Mouse (Mus musculus): ENCODE data around the gene St7l.
"Not testable (repeated sequence)": the region's sequence is repeated elsewhere in the genome, so short reads cannot be mapped to it uniquely, and the experiment has no call there.

The St7l gene

DNA sequence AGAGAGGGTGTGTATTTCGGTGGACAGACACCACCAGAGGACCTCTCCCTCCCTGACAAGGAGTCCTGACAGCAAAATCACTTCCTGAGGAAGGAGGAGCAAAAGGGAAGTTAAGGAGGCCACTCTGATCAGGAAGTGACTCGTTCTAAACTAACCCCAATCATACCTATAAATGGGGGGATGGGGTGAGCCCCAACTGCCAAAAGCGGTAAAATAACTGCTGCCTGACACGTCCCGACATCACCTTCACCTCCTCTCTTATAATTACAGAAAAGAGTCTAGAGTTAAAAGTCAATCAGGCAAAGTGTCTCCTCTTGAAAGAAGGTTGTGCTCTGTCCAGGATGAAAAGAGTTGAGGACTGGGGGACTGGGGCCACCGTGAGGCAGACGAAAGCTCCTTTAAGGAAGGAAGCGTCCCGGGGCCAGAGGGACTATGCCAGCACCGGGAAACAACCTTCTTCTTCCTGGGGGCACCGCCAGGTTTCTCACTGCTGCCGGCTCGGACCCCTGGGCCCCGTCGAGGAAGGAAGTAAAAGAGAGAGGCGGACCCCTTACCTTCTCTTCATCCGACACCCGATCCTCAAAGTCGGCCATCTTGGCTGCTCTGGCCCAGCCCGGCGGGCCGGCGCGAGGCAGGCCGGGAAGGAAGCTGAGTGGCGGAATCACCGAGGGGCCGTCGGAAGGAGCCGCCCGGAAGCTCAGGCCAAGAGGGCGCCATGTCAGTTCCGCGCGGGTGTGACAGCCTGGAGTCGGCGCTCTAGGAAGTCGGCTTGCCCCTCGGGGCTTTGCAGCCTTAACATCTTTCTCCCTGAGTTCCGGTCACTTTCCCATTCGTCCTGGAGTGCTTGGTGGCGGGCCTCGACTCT lies at the start of gene St7l, which contains the start of gene Capza1:
Gene St7l, plus strand, starts transcription at position 220 of the 865 bp plus-strand sequence.
Gene Capza1, minus strand, starts transcription at position 720 of the 865 bp plus-strand sequence.
- peak; percentile 80 for DNase-seq (ENCODE audit: low spot score)

DNA sequence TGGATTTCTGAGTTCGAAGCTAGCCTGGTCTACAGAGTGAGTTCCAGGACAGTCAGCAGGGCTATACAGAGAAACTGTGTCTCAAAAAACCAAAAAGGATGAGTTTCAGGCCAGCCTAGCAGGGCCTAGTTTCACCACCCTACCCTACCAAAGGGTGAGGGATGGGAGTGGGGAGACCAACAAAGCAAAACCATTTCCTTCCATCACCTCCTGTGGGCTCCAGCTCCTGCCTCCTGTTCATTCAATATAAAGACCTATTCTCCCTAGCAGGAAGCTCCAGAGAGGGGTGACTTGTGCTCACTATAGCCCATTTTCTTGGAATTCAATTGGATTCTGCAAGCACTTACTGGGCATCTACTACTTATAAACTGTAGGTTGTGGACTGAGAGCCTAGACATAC lies 49.1 kb upstream of the St7l start:
- DNase-seq (ENCODE audit: low spot score) = no peak

DNA sequence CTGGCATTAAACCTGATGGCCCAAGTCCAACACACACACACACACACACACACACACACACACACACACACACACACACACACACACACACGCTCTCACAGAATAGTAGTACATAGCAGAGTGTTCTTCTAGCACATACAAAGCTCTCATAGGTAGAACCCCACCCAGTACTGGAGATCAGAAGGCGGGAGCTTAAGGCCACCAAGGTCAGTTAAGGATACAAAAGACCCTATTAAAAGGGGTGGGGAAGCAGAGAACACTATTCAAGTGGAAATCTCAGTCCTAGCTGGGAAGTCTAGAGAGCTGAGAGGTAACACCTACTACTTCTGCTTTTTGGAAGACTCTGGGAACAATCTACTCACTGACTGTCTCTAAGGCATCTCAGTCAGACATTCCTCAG lies 48.5 kb upstream of the St7l start:
- DNase-seq (ENCODE audit: low spot score) = no peak

DNA sequence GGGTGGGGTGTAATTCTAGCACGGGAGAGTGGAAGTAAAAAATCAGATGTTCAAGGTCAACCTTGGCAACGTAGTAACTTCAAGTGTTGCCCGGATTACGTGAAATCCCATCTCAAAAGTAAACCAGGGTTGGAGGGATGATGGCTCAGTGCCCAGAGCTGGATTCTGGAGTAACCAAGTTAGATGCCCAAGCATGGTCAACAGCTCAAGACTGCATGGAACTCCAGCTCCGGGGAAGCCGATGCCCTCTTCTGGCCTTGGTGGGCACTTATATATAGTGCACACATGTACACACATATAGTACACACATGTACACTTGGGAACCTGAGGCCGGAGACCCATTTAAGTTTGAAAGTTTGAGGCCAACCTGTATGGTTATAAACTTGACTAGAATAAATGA lies 47.7 kb upstream of the St7l start:
- no peak for DNase-seq (ENCODE audit: low spot score)

DNA sequence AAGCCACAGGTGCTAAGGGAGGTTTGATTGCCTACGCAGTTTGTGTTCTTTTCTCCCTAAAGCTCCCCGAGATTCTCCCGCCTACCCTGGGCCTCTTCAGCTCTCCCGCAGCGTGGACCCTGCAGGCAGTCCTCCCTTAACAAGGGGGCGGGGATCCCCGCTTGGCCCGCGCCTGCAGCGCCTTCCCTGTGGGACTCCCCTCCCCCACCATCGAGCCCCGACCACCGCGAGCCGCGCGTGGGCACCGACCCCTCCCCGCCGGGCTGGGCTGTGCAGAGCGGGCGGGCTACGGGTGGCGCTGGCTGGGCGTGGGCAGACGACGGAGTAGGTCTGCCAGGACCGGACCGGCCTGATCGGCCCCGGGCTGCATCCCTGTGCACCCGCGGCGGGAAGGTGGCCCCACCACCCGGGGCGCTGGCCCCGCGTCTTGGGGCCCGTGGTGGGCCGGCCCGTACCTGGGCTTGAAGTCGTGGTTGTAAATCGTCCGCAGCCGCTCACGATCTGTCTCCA lies 46.3 kb upstream of the St7l start:
- DNase-seq (ENCODE audit: low spot score) = peak; percentile 50

DNA sequence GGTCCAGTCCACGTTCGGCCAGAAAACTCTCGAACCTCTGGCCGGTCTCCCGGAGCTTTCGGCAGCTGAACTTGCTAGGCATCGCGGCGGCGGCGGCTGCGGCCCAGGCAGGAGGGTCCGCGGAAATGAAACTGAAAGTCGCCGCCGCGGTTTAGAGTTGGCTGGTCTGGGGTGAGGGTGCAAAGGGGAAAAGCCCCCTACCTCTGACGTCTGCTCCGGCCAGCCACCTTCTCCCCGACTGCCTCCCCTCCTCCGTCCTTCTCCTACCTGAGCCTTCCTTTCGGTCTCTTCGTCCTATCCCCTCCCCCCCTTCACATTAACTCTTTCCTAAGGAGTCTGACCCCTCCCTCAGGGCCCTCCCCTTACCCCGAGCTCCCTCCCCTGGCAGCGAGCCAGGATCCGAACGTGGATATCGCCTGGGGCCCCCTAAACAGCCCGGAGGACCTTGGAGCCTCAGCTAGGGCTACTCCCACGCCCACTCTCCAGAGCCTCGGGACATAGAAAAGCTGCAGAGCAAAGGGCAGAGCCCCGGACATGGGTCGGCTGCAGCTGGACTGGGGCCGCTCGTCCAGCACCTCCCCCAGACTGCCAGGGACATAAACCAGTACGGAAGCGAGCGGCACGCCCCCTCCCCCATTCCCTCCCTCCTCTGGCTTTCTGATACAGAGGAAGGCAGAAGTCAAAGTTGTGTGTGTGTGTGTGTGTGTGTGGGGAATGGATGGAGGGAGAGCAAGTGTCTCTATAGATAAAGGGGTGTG lies 45.6 kb upstream of the St7l start, which contains the start of gene Mov10:
Gene Mov10, minus strand, starts transcription at position 573 of the 758 bp plus-strand sequence.
- peak; percentile 54 for DNase-seq (ENCODE audit: low spot score)

DNA sequence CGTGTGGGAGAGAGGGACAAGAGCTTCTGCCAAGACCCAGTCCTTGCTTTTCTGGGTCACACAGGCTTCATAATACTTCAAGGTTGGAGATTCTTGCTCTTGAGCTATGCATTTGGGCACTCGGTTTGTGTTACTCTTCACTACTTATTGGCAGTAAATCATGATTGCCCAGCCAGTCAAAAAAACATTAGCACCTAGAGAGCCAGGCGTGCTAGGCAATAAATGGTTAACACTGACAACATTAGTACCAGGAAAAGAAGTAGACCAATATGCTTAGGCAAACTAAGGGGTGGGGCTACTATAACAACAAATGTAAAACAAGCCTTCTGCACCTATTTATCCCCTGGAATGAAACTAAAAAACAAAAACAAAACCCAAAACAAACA lies 45.1 kb upstream of the St7l start:
- no peak for DNase-seq (ENCODE audit: low spot score)

DNA sequence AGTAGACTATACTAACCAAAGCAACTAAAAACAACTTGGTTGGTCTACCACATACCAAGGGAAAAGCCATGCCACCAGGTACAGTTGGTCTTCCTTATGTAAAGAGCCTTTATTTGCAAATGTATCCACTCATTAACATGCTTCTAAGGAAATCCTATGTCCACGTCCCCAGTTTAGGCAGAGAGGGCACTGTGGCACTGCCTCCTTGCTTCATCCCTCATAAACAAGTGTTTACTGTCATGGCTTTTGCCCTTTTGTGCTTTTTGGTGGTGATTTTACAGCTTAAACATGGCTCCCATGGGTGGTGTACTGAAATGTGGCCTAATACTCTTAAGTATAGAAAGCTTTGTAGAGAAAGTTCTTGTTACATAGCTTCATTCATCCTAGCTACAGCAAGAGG lies 43.4 kb upstream of the St7l start:
- no peak for DNase-seq (ENCODE audit: low spot score)

DNA sequence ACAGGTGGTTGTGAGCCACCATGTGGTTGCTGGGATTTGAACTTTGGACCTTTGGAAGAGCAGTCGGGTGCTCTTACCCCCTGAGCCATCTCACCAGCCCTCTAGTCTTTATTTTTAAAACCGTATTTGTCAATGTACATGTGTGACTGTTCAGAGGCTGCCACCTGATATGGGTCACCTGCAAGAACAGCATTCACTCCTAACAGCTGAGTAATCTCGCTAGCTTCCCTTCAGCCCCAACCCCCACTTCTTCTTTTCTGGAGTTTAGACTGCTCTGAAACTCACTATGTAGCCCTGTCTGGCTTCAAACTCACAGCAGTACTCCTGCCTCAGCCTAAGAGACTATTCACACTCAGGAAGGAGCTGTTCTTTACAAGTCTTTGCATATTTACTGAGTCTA lies 41.4 kb upstream of the St7l start:
- DNase-seq (ENCODE audit: low spot score) = no peak

DNA sequence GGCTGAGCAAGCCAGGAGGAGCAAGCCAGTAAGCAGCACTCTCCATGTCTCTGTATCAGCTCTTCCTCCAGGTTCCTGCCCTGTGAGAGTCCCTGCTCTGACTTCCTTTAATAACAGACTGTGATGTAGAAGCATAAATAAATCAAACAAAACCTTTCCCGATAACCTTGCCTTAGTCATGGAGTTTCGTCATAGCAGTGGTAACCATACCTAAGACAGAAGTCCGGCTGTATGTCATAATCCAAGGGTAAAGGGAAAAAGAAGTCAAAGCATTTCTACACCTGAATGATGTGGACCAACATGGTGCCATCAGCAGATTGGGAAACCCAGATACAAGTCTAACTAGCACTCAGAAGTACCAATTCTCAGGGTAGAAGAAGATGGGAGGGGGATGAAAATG lies 28.0 kb upstream of the St7l start:
- DNase-seq (ENCODE audit: low spot score) = no peak

DNA sequence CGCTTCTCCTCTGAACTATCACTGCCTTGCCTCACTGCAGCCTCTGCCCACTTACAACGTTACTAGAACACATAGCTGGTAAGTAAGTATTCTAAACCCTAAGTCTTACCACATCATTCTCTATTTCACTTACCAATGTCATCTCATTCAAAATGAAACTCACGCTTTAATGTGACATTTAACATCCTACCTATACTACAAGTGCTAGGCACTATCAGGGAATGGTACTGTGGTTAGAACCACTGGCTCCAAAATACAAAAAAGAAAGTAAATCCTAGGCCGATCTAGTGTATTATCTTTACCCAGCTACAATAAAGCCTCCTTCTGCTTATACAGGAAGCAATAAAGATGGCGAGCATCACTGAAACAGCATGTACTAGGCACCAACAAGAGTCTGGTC lies 22.8 kb upstream of the St7l start:
- DNase-seq (ENCODE audit: low spot score) = no peak

DNA sequence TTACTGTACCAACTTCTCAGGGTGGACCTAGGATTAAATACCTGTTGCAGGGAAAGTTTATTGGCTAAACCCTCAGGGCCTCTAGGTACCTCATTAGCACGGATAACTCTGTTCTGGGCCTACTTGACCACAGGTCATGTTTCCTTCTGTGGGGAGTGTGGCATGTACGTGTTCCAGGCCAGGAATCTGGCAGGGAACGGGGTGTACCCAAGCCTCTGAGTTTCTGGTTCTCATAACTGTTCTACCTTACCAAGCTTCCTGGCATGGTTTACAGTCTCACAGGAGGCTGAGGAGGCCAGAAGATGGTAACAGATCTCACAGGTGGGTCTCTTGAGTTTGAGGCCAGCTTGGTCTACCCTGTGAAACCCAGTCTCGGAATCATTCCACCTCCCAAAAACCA lies 17.2 kb upstream of the St7l start:
- no peak for DNase-seq (ENCODE audit: low spot score)

DNA sequence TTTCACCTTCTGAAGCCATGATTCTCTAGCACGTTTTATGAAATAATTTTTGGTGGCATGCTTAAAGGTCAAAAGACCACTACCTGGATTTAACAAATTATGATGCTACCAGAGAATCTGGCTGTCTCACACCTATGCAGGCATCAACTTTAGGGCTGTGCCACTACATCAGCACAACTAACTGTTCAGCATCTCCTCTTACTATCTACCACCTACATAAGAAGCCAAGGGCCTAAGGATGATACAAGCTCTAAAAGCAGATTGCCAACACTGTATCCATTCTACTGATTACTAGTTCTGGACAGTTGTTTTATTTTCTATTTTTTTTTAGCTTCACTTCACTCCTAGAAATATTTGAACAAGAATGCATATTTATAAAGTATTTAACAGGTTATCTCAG lies 9.3 kb upstream of the St7l start:
- no peak for DNase-seq (ENCODE audit: low spot score)

DNA sequence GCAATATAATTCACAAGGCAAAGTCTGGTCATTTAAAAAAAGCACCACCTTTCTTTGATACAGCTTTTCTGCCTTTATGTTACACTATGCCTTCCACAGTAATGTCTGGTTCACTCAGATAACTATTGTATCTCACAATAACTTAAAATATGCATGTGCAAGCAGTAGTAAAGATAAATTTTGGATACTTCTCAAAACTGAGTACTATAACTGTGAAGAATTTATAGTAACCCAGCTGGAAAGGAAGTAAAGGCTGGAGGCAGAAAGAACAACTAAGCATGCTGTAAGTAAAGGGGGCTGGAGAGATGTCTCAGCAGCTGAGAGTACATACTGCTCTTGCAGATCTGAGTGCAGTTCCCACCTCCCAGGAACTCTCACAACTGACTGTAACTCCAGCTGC lies 8.9 kb upstream of the St7l start:
- DNase-seq (ENCODE audit: low spot score) = no peak

DNA sequence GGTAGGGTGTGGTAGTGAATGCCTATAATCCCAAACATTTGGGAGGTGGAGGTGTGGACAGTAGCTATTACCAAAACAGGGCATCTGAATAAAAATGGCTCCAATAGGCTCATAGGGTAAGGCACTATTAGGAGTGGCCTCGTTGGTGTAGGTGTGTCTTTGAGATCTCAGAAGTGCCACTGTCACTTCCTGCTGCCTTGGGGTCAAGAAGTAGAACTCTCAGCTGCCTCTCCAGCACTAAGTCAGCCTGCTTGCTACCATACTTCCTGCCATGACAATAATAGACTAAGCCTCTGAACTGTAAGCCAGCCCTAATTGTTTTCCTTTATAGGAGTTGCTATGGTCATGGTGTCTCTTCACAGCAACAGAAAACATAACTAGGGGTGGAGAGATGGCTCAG lies 7.7 kb upstream of the St7l start:
- no peak for DNase-seq (ENCODE audit: low spot score)

DNA sequence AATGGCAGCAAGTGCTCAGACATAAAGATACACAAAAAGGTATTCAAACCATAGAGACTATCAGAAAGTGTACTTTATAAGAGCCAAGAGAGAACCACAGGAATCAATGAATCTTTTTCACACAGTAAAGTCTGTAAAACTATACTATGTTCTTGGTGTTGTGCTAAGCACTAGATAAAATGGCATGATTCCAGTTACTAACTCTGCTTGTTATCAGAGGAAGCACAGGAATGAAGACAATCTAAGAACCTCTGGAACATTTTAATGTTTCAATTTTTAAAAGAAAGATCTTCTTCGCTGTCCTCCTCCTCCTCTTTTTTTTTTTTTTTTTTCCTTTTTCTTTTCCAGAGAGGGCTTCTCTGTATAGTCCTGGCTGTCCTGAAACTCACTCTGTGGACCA lies 5.2 kb upstream of the St7l start:
- no peak for DNase-seq (ENCODE audit: low spot score)

DNA sequence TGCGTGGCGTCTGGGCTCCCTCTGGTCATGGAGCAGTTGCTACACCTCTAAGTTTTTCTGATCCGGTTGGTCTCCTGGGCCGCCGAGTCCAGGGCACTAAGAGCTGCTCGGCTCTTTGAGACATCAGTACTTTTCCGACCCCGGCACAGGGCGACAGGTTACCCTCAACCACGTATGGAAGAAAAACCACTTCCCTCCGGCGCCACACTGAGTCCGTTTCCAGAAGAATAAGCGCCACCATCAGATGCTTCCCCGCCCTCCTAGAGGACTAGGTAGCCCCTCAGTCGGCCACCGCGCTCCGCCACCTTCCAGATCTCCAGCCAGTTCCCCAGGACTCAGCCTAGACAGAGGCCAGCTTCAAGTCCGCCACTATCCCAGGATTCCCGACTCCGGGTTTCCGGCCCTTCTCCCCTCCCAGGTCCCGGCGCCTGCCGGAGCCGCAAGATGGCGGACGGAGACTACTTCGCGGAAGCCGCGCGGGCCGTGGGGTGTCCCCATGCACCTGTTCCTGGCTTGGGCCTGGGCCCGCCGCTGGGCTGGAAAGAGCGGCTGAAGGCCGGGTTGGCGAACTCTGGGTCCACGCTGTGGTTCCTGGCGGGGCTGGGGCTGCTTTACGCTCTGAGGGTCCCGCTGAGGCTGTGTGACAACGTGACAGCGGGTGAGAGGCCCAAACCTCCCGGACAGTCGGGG lies 991 bp downstream of the St7l start:
- peak; percentile 86 for DNase-seq (ENCODE audit: low spot score)

DNA sequence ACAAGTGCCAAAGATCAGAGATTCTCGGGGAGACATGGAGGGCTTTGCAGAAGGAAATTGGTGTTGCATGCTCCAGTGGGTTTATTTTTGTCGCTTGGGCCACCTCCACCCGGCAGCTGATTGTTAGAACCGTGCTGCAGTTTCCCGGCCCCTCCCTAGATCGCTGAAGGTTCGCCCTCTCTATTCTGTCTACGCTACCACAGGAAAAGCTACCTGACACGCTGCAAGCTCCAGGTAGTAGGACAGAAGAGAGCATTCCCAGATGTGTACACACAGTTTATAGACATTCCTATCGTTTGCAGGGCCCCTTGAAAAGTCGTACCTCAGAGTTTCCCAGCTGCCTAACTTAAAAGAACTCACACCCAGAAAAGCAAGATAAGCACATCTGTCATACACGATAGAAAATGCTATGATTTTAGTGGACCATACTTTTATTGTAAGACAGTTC lies 1.6 kb downstream of the St7l start:
- no peak for DNase-seq (ENCODE audit: low spot score)

DNA sequence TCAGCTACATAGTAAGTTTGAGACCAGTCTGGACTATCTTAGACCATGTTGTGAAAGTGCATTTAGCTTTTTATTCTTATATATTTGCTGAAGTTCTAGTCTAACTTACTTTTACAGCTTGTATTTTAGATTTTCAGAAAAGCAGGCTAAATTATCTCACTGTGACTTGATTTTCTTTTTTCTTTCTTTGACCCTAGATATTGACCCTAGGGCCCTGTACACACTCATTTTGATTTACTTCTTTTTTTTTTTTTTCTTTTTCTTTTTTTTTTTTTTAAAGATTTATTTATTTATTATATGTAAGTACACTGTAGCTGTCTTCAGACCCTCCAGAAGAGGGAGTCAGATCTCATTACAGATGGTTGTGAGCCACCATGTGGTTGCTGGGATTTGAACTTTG lies 2.9 kb downstream of the St7l start:
- DNase-seq (ENCODE audit: low spot score) = not testable (repeated sequence)

DNA sequence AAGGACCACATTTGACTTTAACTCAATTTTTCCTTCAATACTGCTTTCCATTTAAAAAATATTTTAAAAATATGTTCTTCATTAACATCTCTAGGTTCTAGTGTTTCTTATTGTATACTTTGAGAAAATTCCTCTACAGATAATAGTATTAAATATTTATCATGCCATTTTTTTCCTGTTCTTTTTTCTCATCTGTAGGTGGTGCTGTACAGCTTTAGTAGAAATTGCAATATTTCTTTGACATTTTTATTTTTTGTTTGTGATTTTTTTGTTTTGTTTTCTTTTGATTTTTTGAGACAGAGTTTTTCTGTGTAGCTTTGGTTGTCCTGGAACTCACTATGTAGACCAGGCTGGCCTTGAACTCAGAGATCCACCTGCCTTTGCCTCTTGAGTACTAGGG lies 5.8 kb downstream of the St7l start:
- no peak for DNase-seq (ENCODE audit: low spot score)

DNA sequence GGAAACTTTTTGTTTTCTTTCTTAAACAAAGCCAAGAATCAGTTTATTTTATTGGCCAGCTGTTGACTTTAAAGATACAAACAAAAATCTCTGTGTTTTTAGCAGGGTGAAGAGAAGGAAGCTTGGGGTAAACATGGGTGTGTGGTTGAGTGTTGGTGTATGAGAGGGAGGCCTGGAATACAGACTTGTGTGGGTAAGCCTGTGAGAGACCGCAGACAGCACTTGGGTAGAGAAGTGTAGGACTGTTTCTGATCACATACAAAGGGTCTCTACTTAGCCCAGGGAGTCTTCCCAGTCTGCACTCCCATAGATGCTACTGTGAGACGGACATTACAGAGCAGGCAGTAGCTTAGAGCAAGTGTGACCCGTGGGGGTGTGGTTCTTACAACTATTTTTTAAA lies 24.8 kb downstream of the St7l start:
- no peak for DNase-seq (ENCODE audit: low spot score)

DNA sequence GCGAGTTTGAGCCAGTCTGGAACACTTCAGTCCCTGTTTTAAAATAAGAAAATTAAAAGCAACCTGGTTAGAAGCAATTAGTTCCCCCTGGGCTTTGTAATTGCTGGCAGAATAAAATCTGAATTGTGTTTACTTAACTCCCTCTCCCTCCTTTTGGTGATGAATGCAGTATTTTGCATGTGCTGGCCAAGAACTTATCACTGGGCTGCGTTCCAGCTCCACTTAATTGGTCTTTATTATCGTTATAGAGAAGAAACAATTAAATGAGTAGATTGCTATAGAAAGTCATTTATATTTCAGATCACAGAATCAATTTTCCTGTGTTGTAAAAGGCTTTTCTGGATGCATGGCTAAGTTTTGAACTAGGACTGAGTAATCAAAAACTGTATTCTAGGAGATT lies 32.3 kb downstream of the St7l start:
- DNase-seq (ENCODE audit: low spot score) = no peak

All from urinary bladder, postnatal 25 days (tissue).